Mouse (Mus musculus) liver, embryonic 16.5 days (tissue): ENCODE results near the gene Lin54. TPM values are rescaled to one million over a fixed set of nuclear protein-coding genes. Genes with fewer than 3 reads are reported as not detected.
A peak's percentile ranks its signal among the peaks of the same experiment; 100 is the strongest.
"Not testable (repeated sequence)": the region's sequence is repeated elsewhere in the genome, so short reads cannot be mapped to it uniquely, and the experiment has no call there.

Source experiments
- ATAC-seq: fragments of 200-750 bp; cut with Nextera tagmentation; 2 replicates; pipeline ENCODE4 v1.8.0; 2017; ENCODE audit warnings: low read depth, mild to moderate bottlenecking, moderate number of reproducible peaks, moderate library complexity
- H3K27ac ChIP-seq: fragments of 300-500 bp; sonication (generic); 2 replicates; pipeline ENCODE4 v1.5.1; 2014; ENCODE audit warnings: mild to moderate bottlenecking, low read length
- H3K27me3 ChIP-seq: fragments of 300-500 bp; sonication (generic); 2 replicates; pipeline ENCODE4 v1.6.1; 2014; ENCODE audit warnings: low read depth, low read length, mixed read lengths; ENCODE audit not compliant: control insufficient read depth, insufficient read depth
- H3K36me3 ChIP-seq: fragments of 300-500 bp; sonication (generic); 2 replicates; pipeline ENCODE4 v1.6.1; 2014; ENCODE audit warnings: mild to moderate bottlenecking; ENCODE audit not compliant: control insufficient read depth, insufficient read depth
- H3K4me1 ChIP-seq: fragments of 300-500 bp; sonication (generic); 2 replicates; pipeline ENCODE4 v1.6.1; 2014; ENCODE audit warnings: low read depth, low read length, mixed read lengths; ENCODE audit not compliant: control insufficient read depth
- H3K4me2 ChIP-seq: fragments of 300-500 bp; sonication (generic); 2 replicates; pipeline ENCODE4 v1.6.1; 2014; ENCODE audit warnings: low read depth, low read length, mixed read lengths
- H3K4me3 ChIP-seq: fragments of 300-500 bp; sonication (generic); 2 replicates; pipeline ENCODE4 v1.5.1; 2014; ENCODE audit warnings: low read depth, mild to moderate bottlenecking, low read length
- H3K9ac ChIP-seq: fragments of 300-500 bp; sonication (generic); 2 replicates; pipeline ENCODE4 v1.6.1; 2014; ENCODE audit warnings: low read depth, low read length
- H3K9me3 ChIP-seq: fragments of 300-500 bp; sonication (generic); replicated peaks from 2 replicates; pipeline ENCODE4 v1.6.1; 2016; ENCODE audit warnings: low read length; ENCODE audit not compliant: control insufficient read depth
- WGBS: fragments of 180-500 bp; shearing (Covaris S2); extraction: QIAGEN DNeasy Blood & Tissue Kit; methylation state at CpG from one replicate; pipeline ENCODE4 v1.1.7; 2014; ENCODE audit not compliant: insufficient replicate concordance; 5-methylcytosine and 5-hydroxymethylcytosine counted together
- polyA plus RNA-seq: library from polyadenylated mRNA; unstranded; fragments of >200 nt; fragmentation: Nextera tagmentation; extraction: Ambion mirVana; gene quantifications from 2 replicates; pipeline ENCODE4 v1.2.1, GENCODE M21; 2015

Gene Lin54
- polyA plus RNA-seq, 1 experiment from 2014 or later = 9.2 TPM

- H3K4me3 ChIP-seq = no peak overlapping the region
- H3K9me3 ChIP-seq = no peaks in the 10 kb centered on the region
- H3K27ac ChIP-seq = no peak overlapping the region
- 43% methylated on average over 2 of the region's 2 CpGs for WGBS
- ATAC-seq = no peak
- peaks cover 35% of the 10 kb centered on the region for H3K4me1 ChIP-seq
- no peaks in the 10 kb centered on the region for H3K27me3 ChIP-seq
- peaks cover 18% of the 10 kb centered on the region for H3K36me3 ChIP-seq
- H3K9ac ChIP-seq = no peak overlapping the region
- H3K4me2 ChIP-seq = no peak overlapping the region
Observed at GRCm38 (mm10) chr5:100430966-100431365, 69.5 kb downstream of the Lin54 start.

GRCm38 (mm10) chr5:100430076-100430390 lies 70.4 kb downstream of the Lin54 start:
- H3K4me2 ChIP-seq = peak overlapping the region; percentile 99
- H3K27ac ChIP-seq = peak overlapping the region; percentile 87
- H3K36me3 ChIP-seq = peaks cover 18% of the 10 kb centered on the region
- no peak for ATAC-seq
- H3K9me3 ChIP-seq = no peaks in the 10 kb centered on the region
- H3K4me3 ChIP-seq = peak overlapping the region; percentile 90
- peak overlapping the region; percentile 82 for H3K9ac ChIP-seq
- WGBS = 2% methylated on average over 11 of the region's 11 CpGs
- H3K4me1 ChIP-seq = peaks cover 35% of the 10 kb centered on the region
- H3K27me3 ChIP-seq = no peaks in the 10 kb centered on the region

DNA sequence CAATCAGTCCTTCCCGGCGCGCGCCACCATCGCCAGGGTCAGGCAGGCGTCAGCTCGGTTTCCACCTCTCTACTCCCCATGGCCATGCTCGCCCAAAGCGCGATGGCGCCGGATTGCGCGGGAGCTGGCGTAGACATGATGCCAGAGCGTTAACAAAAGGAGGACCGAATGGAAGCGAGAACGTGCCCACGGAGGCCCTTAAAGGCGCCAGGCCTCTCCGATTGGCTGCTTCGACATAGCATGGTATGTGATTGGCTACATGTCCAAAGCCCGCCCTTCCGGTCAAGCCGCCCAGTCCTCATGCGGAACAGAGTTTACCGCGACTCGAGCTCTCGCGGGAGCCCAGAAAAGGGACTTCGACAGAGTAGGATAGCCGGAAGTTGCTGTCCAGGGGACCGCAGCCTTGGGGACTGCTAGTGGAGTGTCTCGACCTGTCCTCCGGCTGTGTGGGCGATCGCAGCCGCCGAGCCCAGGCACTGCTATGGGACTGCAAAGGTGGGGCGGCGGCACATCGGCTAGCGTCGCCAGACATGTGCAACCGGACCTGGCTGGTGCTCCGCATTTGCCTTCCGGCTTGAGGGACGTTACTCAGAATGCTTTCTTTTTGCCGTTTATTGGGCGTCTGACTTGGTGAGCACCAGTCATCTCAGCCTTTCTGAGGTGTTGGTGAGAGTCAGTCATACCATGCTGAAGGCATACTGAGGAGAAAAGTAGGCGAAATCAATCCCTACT lies 70.9 kb downstream of the Lin54 start:
- H3K27me3 ChIP-seq = no peaks in the 10 kb centered on the region
- H3K9ac ChIP-seq = peak overlapping the region; percentile 82
- peak; percentile 99 for ATAC-seq
- H3K4me1 ChIP-seq = peaks cover 39% of the 10 kb centered on the region
- WGBS = under 1% methylated on average over 53 of the region's 53 CpGs
- H3K36me3 ChIP-seq = peaks cover 18% of the 10 kb centered on the region
- H3K4me3 ChIP-seq = peak overlapping the region; percentile 90
- no peaks in the 10 kb centered on the region for H3K9me3 ChIP-seq
- peak overlapping the region; percentile 99 for H3K4me2 ChIP-seq
- peak overlapping the region; percentile 87 for H3K27ac ChIP-seq

DNA sequence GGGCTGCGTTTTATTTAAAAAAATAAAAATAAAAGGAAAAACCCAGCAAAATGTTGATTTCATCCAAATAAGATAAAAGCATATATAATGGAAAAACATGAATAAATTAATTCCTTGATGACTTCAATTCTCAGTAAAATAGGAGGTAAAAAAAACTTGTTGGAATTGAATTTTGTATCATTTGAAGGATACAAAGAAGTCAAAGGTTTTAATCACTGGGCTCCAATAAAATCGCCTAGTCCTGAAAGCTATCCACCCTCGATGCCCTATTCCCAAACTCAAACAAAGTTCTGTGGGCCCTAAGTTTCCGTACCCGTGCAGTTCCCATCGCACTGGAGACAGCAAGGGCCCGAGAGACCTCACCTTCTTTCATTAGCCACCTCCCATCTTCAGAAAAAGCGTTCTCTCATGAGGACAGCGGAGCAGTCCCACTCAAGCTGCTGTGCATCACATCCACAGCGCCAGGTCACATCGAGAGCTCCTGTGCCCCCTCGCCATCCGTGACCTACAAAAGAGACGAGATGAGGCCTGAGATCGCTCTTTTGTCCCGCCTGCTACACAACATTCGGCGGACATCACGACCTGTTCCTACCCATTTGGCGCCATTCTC lies 71.6 kb downstream of the Lin54 start:
- Histone ChIP-seq H3K4me2 (peak overlapping the region; percentile 99), H3K27ac (peak overlapping the region; percentile 66), H3K27me3 (no peaks in the 10 kb centered on the region), H3K9ac (peak overlapping the region; percentile 76), H3K4me1 (peaks cover 42% of the 10 kb centered on the region), H3K9me3 (no peaks in the 10 kb centered on the region), H3K4me3 (peak overlapping the region; percentile 90), H3K36me3 (peaks cover 18% of the 10 kb centered on the region)
- under 1% methylated on average over 20 of the region's 20 CpGs for WGBS
- peak; percentile 35 for ATAC-seq

GRCm38 (mm10) chr5:100428031-100428733 lies 72.3 kb downstream of the Lin54 start:
- ATAC-seq = no peak
- H3K27ac ChIP-seq = no peak overlapping the region
- WGBS = 4% methylated on average over 5 of the region's 5 CpGs
- H3K4me2 ChIP-seq = peak overlapping the region; percentile 99
- H3K9me3 ChIP-seq = no peaks in the 10 kb centered on the region
- peak overlapping the region; percentile 90 for H3K4me3 ChIP-seq
- peaks cover 18% of the 10 kb centered on the region for H3K36me3 ChIP-seq
- H3K27me3 ChIP-seq = no peaks in the 10 kb centered on the region
- peak overlapping the region; percentile 43 for H3K9ac ChIP-seq
- H3K4me1 ChIP-seq = peaks cover 42% of the 10 kb centered on the region

DNA sequence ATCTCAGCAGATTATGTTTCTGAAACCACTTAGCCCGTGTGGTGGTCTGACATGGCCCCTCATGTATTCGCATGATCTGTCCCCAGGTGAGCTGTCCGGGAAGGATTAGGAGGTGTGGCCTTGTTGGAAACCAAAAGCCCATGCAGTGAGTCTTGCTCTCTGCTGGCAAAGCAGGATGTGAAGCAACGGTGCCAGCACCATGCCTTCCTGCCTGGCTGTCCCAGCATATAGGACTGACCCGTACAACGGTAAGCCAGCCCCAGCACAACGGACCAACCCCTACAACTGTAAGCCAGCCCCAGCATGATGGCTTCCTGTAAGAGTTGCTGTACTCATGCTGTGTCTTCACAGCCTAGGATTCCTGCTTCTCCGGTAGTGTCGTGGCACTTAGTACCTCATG lies 73.2 kb downstream of the Lin54 start:
- H3K9ac ChIP-seq = no peak overlapping the region
- ATAC-seq = no peak
- H3K27me3 ChIP-seq = no peaks in the 10 kb centered on the region
- peak overlapping the region; percentile 90 for H3K4me3 ChIP-seq
- peaks cover 42% of the 10 kb centered on the region for H3K4me1 ChIP-seq
- peaks cover 26% of the 10 kb centered on the region for H3K36me3 ChIP-seq
- H3K9me3 ChIP-seq = no peaks in the 10 kb centered on the region
- WGBS = 38% methylated on average over 9 of the region's 9 CpGs
- H3K4me2 ChIP-seq = peak overlapping the region; percentile 99
- H3K27ac ChIP-seq = no peak overlapping the region

DNA sequence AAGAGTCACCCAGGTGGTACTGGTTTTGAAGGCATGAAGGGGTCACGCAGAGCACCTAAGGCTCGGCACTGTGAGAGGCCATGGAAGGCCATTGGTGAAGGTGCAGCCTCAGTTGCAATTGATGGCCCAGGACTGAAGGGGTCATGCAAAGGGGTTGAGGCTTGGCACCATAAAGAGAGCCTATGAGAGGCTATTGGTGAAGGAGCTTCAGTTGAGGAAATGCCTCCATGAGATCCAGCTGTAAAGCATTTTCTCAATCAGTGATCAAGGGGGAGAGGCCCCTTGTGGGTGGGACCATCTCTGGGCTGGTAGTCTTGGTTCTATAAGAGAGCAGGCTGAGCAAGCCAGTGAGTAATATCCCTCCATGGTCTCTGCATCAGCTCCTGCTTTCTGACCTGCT lies 74.6 kb downstream of the Lin54 start:
- not testable (repeated sequence) for H3K9me3 ChIP-seq, H3K9ac ChIP-seq, H3K27ac ChIP-seq, H3K4me3 ChIP-seq, H3K4me2 ChIP-seq, ATAC-seq, H3K27me3 ChIP-seq
- Histone ChIP-seq H3K4me1 (peaks cover 40% of the 10 kb centered on the region), H3K36me3 (peaks cover 33% of the 10 kb centered on the region)
- WGBS = 75% methylated on average over 2 of the region's 2 CpGs

DNA sequence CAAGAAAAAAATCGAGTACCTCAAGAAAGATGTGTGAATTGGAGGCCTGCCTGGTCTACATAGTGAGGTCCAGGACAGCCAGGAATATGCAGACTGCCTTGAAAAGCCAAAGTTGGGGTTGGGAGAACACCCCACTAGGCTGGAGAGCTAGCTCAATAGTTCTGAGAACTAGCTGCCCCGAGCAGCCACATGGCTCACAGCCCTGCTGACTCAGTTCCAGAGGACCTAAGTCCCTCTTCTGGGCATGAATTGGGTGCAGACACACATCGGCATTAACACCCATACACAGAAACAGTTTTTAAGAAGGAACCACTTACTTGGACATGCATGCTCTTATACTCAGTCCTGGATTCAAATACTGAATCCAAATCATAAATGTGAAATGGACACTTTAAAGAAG lies 76.2 kb downstream of the Lin54 start:
- Histone ChIP-seq H3K4me3 (no peak overlapping the region), H3K27me3 (no peaks in the 10 kb centered on the region), H3K27ac (no peak overlapping the region), H3K4me2 (no peak overlapping the region), H3K4me1 (peaks cover 30% of the 10 kb centered on the region), H3K9ac (no peak overlapping the region), H3K9me3 (no peaks in the 10 kb centered on the region), H3K36me3 (peaks cover 33% of the 10 kb centered on the region)
- ATAC-seq = no peak
- 73% methylated on average over 3 of the region's 3 CpGs for WGBS

DNA sequence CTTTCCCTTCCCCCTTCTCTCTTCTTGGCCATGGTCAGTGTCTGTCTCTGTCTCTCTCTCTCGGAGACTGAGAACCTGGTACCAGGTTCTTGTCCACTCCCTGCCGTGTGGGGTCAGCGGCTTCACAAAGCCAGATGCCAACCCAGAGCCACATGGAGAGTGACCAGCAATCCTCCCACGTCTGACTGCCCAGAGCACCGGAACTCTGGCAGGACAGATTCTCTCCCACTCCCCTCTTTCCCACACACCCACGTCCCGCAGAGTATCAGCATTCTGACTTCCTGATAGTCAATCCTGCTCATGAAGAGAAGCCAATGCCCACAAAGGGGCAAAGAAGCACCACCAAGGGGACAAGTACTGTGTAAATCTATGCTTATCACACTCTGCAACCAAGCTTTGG lies 76.8 kb downstream of the Lin54 start:
- Histone ChIP-seq H3K4me1 (peaks cover 28% of the 10 kb centered on the region), H3K9ac (no peak overlapping the region), H3K9me3 (no peaks in the 10 kb centered on the region), H3K36me3 (peaks cover 33% of the 10 kb centered on the region), H3K27ac (no peak overlapping the region), H3K4me3 (no peak overlapping the region), H3K27me3 (no peaks in the 10 kb centered on the region), H3K4me2 (no peak overlapping the region)
- WGBS = 65% methylated on average over 7 of the region's 7 CpGs
- no peak for ATAC-seq
